Mouse (Mus musculus): Measurements from ENCODE around the gene Zbtb7b.
A peak's percentile ranks its signal among the peaks of the same experiment; 100 is the strongest.

Zbtb7b gene

GRCm38 (mm10) chr3:89418170-89418860 is 23.7 kb upstream of the Zbtb7b start, which contains the start of the genes Cks1b and Shc1:
Gene Cks1b, minus strand, starts transcription at chr3:89418383.
Gene Shc1, plus strand, starts transcription at chr3:89418443.
- DNase-seq (ENCODE audit: low spot score in 2 of 2): peak; percentile 97 to 99

DNA sequence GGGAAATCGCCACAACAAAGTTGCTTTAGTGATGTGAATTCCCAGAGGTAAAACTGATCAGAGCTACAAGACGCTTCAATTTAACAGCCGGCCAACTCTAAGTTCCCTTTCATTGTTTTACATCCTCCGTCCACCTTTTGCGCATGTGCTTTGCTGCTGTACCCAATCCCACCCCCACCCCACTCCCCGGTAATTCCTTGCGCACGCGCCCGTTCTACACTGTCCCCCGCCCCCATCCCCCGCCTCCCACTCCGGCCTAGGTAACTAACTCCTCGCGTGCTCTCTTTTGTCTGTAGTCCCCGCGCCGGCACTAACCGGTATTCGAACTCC is 23.2 kb upstream of the Zbtb7b start:
- DNase-seq (ENCODE audit: low spot score in 2 of 2): no peak

DNA sequence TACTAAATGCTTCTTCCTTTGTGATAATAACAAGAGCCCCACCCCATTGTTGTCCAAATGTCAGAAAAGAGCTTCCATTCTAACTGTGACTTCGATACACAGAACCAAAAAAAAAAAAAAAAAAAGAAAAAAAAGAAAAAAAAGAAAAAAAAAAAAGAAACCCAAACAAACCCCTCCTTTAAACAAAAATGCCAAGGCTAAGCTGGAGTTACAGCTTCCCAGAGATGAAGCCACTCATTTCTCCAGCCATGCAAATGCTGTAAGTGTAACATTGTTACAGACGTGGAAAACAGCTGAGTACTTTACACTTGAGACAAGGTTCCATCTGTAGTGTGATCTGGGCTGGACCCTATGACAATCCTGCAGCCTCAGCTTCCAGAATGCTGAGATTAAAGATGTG is 22.6 kb upstream of the Zbtb7b start:
- no peak for DNase-seq (ENCODE audit: low spot score in 2 of 2)

DNA sequence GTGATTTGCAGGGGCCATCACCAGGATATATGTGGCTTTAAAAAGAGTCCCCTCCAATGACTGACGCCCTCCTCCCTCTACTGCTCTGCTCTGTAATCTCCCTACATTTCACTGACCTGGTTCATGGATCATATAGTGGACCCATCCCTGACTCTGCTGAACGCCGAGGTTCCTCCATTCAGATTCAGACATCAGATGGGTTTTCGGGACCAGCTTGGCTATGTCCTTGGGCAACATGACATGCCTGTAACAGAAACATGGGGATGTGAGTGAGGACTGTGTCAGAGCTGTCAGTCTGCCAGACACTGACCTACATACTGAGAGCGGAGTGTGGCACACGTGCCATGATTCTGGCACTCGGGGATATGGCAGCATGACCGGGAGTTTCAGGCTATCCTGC is 21.6 kb upstream of the Zbtb7b start:
- no peak for DNase-seq (ENCODE audit: low spot score in 2 of 2)

- peak; percentile 100 for DNase-seq (ENCODE audit: low spot score in 2 of 2)
Measured at GRCm38 (mm10) chr3:89411490-89412393, 17.2 kb upstream of the Zbtb7b start, which contains the start of gene Flad1. Gene Flad1, minus strand, starts transcription at chr3:89411870.

GRCm38 (mm10) chr3:89410864-89411263 is 16.3 kb upstream of the Zbtb7b start:
- DNase-seq (ENCODE audit: low spot score in 2 of 2): no peak

DNA sequence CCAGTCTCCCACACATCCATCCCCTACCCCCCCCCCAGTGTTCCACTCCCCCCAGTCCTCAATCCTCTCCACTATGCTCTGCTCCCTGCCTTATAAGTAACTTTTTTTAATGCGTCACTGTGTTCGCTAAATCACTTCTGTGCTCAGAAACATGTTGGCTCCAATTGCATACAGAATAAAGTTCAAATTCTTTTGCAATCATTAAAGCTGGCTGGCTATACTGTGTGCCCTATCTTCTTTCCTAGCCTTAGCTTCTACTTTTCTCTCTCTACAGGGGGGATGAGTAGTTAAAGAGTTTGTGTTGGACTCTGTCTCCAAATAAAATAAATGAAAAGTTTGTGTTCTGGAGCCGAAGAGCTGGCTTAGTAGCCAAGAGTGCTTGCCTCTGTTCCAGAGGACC is 15.1 kb upstream of the Zbtb7b start:
- DNase-seq (ENCODE audit: low spot score in 2 of 2): no peak

DNA sequence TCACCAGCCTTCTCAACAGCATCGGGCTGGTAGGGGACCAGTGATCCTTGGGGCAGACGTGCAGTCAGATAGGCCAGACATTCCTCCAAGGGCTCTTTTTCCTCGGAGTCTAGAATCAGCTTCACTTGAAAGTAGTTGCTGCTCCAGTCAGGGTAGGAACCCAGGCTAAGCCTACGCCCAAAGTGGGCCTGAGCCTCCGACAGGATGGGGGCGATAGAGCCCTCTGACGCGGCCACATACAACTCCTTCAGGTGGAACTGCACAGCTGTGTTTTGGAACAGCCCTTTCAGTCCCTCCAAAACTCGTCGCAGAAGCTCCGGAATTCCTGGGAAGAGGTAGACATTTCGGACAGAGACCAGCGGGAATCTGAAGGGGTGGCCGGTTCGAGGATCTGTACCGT is 13.9 kb upstream of the Zbtb7b start:
- DNase-seq (ENCODE audit: low spot score in 2 of 2): no peak

DNA sequence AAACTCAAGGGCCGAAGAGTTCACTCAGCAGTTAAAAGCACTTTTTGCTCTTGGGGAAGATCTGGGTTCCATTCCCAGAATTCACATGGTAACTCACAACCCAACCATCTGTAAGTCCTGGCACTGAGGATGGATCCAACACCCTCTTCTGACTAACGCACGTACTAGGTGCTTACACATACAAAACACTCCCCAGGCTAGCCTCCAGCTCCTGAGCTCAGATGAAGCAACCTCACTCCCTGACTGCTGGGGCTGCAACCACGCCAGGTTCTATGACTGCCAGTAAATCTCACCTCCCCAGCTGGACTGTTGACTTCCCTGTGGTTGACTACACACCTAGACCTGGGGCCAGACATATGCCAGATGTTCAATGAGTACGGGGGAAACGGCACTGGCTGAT is 12.3 kb upstream of the Zbtb7b start:
- no peak for DNase-seq (ENCODE audit: low spot score in 2 of 2)

GRCm38 (mm10) chr3:89402693-89403092 is 8.1 kb upstream of the Zbtb7b start, which contains the start of gene Lenep:
Gene Lenep, minus strand, starts transcription at chr3:89402793.
- no peak for DNase-seq (ENCODE audit: low spot score in 2 of 2)

DNA sequence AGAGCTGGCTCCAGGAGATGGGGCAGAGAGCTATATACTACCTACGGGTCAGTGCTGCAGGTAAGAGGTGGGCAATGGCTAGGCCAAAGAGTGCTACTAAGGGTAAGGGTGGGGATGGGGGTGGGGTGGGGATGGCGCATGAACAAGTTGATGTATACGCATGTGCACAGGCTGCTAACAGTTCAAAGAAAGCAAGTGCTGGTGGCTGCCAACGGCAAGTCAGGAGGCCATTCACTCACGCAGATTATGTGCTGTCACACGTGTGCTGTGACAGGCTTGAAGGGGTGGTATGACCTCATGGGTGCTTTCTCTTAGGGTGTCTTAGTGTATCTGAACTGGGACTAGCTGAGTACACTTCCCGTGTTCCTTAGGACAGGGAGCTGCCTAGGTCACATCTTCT is 6.8 kb upstream of the Zbtb7b start:
- DNase-seq (ENCODE audit: low spot score in 2 of 2): no peak

DNA sequence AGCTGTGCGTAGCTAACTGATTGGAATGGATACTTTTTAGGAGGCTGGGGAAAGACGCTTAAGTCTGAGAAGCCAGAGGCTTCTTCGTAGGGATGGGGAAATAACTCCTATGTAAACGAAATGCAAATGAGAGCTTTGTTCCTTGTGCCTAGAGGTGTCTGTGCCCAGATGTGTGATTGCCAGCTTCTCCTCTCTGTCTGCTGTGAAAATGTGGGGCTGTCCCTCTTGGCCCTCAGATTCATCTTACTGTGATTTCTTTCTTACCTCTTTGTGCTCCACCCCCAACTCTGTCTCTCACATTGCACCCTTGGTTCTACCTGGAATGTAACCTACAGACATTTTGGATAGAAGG is 2.1 kb upstream of the Zbtb7b start:
- no peak for DNase-seq (ENCODE audit: low spot score in 2 of 2)

DNA sequence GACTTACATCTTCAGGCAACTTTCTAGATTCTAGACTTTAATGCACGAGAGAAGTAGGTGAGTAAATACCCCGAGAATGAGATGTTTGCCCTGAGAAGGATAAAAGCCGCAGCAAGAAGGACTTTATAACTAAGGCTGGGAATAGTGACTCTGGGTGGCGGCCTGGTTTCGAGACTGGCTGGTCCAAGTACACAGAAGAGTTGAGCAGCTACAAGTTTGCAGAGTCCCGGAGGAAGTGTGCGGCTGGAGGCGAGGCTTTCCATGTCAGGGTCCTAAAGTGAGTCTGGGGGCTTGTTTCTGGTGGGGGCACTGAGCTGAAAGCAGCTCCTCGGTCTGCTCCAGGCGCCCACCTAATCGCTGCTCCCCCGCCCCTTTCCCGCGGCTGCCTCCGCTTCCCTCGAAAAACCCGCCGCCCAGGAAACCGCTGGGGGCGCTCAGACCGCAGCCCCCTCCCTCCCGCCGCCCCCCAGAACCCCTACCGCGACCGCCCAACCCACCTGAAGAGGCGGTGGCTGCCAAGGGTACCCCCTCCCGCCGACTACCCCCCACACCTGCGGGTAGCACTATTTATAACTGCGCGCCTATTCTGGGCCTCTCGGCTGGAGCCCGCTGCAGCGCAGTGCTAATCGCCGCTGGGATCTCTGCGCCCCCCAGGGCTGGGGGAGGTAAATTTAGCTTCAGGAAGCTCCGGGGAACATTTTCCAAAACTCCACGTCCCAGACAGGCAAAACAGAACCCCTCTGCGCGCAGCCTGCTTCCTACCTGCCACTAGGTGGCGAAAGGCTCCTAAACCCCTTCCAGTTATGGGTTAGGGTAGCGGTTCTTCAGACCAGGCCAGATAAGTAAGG is 1.5 kb upstream of the Zbtb7b start:
- peak; percentile 56 to 75 for DNase-seq (ENCODE audit: low spot score in 2 of 2)

- DNase-seq (ENCODE audit: low spot score in 2 of 2): peak in 1 of 2 experiments; percentile 24
Measured at GRCm38 (mm10) chr3:89395419-89395805, 836 bp upstream of the Zbtb7b start.

DNA sequence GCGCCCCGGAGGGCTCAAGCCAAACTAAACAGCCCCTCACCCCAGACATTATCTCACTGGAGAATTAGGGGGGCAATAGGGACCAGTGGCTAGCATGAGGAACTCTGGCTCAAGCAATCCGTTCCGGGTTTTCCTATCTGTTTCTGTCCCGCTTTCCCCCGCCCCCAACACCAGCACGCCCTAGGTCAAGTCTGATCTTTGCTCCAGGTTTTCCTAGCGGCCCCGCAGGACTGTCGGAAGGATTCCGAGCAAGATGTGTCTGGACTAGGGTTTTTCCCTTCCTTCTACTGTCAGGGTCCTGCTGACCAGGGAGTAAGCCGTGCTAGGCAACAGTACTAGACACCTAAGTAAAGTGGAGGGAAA is 299 bp upstream of the Zbtb7b start:
- peak; percentile 80 to 83 for DNase-seq (ENCODE audit: low spot score in 2 of 2)

- DNase-seq (ENCODE audit: low spot score in 2 of 2): peak; percentile 98
Measured at GRCm38 (mm10) chr3:89393605-89394004, 971 bp downstream of the Zbtb7b start.

GRCm38 (mm10) chr3:89392871-89393311 is 1.7 kb downstream of the Zbtb7b start:
- DNase-seq (ENCODE audit: low spot score in 2 of 2): peak in 1 of 2 experiments; percentile 40

DNA sequence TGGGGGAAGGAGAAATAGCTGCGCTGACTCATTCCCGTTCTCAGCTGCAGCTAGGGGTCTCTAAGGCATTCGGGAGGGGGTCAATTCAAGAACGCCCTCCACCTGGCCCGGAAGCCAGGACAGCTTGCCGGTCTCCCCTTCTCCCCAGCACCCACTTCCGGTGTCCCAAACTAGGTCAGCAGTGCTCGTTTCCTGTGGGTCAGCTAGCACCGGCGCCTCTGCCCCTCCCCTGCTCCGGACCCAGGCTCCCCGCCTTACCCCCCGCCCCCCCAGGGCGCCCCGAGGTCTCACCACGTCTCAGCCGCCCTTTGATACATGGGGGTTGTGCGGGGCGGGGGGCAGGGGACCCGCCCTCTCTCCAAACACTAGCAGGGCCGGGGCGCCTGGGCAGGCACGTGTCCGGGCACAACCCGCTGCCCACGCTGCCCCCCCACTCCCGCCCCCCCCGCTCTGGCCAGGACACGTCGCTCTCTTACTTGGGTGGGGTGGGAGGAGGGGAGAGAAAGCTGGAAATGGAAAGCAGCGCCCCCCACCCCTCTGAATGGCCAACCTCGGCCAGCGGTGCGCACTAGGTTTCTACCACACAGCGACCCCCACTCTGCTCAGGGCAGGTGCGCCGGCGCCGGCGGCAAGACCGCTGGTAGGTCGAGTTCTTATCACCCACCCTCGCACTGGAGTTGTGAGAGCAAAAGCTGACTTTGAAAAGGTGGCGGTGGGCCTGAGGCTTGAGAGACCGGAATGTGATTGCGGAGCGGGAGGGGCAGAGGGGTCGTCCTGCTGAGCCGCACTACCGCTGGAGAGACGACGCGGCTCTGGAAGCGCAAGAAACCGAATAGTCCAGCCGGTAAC is 2.7 kb downstream of the Zbtb7b start:
- peak in 1 of 2 experiments; percentile 62 for DNase-seq (ENCODE audit: low spot score in 2 of 2)

GRCm38 (mm10) chr3:89390699-89391662 is 3.6 kb downstream of the Zbtb7b start:
- peak in 1 of 2 experiments; percentile 40 for DNase-seq (ENCODE audit: low spot score in 2 of 2)

GRCm38 (mm10) chr3:89390111-89390515 is 4.5 kb downstream of the Zbtb7b start:
- peak in 1 of 2 experiments; percentile 48 for DNase-seq (ENCODE audit: low spot score in 2 of 2)

All from right cerebral cortex, postnatal 10 days (tissue).